Mouse (Mus musculus) midbrain, embryonic 12.5 days (tissue): ENCODE data around the gene Ablim1. TPM values are rescaled to one million over a fixed set of nuclear protein-coding genes. Genes with fewer than 3 reads are reported as not detected.
A peak's percentile ranks its signal among the peaks of the same experiment; 100 is the strongest.

Experiments
- ATAC-seq: fragments of 200-750 bp; cut with Nextera tagmentation; 2 replicates; pipeline ENCODE4 v1.8.0; 2017; ENCODE audit warnings: low read depth, moderate TSS enrichment, moderate library complexity; ENCODE audit not compliant: low FRiP score
- H3K27ac ChIP-seq: fragments of 300-500 bp; sonication (generic); replicated peaks from 2 replicates; pipeline ENCODE4 v1.5.1; 2016; ENCODE audit warnings: mild to moderate bottlenecking
- H3K27me3 ChIP-seq: fragments of 300-500 bp; sonication (generic); 2 replicates; pipeline ENCODE4 v1.6.1; 2016; ENCODE audit warnings: mild to moderate bottlenecking
- H3K36me3 ChIP-seq: fragments of 300-500 bp; sonication (generic); 2 replicates; pipeline ENCODE4 v1.6.1; 2016
- H3K4me1 ChIP-seq: fragments of 300-500 bp; sonication (generic); 2 replicates; pipeline ENCODE4 v1.6.1; 2016
- H3K4me2 ChIP-seq: fragments of 300-500 bp; sonication (generic); replicated peaks from 2 replicates; pipeline ENCODE4 v1.6.1; 2016; ENCODE audit warnings: mild to moderate bottlenecking, moderate library complexity
- H3K4me3 ChIP-seq: fragments of 300-500 bp; sonication (generic); 2 replicates; pipeline ENCODE4 v1.5.1; 2016; ENCODE audit warnings: mild to moderate bottlenecking
- H3K9ac ChIP-seq: fragments of 300-500 bp; sonication (generic); replicated peaks from 2 replicates; pipeline ENCODE4 v1.6.1; 2016; ENCODE audit warnings: mild to moderate bottlenecking, moderate library complexity
- H3K9me3 ChIP-seq: fragments of 300-500 bp; sonication (generic); 2 replicates; pipeline ENCODE4 v1.6.1; 2016; ENCODE audit warnings: mild to moderate bottlenecking
- WGBS: fragments of 180-500 bp; shearing (Covaris S2); methylation state at CpG from one replicate; pipeline ENCODE4 v1.1.7; 2016; 5-methylcytosine and 5-hydroxymethylcytosine counted together
- polyA plus RNA-seq: library from polyadenylated mRNA; unstranded; fragments of >200 nt; fragmentation: Nextera tagmentation; extraction: Ambion mirVana; gene quantifications from 2 replicates; pipeline ENCODE4 v1.2.1, GENCODE M21; 2016

Ablim1 gene
- 23.5 and 24.0 TPM in 2 replicates for polyA plus RNA-seq

- H3K4me3 ChIP-seq: peak within 1 kb of the TSS; percentile 61
- H3K27ac ChIP-seq: peak within 1 kb of the TSS; percentile 60
- no peaks in the 10 kb centered on the region for H3K36me3 ChIP-seq
- no peaks in the 10 kb centered on the region for H3K9me3 ChIP-seq
- H3K9ac ChIP-seq: peak within 1 kb of the TSS; percentile 69
- WGBS: 2% methylated on average over 49 of the region's 52 CpGs
- H3K27me3 ChIP-seq: peaks cover 30% of the 10 kb centered on the region
- H3K4me2 ChIP-seq: peak within 1 kb of the TSS; percentile 98
- ATAC-seq: peak; percentile 54
- peaks cover 11% of the 10 kb centered on the region for H3K4me1 ChIP-seq
These were observed at the start of gene Ablim1 for GRCm38 (mm10) chr19:57314346-57315012. Ablim1 (minus strand) TSS chr19:57314919.

GRCm38 (mm10) chr19:57363538-57363937, 48.8 kb upstream of the Ablim1 start:
- no peak for ATAC-seq
- Histone ChIP-seq H3K27me3 (no peaks in the 10 kb centered on the region), H3K4me1 (peaks cover 68% of the 10 kb centered on the region), H3K4me2 (peak overlapping the region; percentile 60), H3K36me3 (peaks cover 3% of the 10 kb centered on the region), H3K4me3 (no peak overlapping the region), H3K9me3 (no peaks in the 10 kb centered on the region), H3K9ac (peak overlapping the region; percentile 7; the same call in 1 of the 2 replicates), H3K27ac (no peak overlapping the region)
- WGBS: 89% methylated on average over 7 of the region's 7 CpGs

- H3K9ac ChIP-seq: peak overlapping the region; percentile 7; the same call in 1 of the 2 replicates
- H3K4me2 ChIP-seq: peak overlapping the region; percentile 60
- H3K27me3 ChIP-seq: no peaks in the 10 kb centered on the region
- WGBS: 34% methylated on average over 7 of the region's 7 CpGs
- peak overlapping the region; percentile 14 for H3K4me3 ChIP-seq
- no peaks in the 10 kb centered on the region for H3K36me3 ChIP-seq
- H3K9me3 ChIP-seq: no peaks in the 10 kb centered on the region
- ATAC-seq: no peak
- H3K27ac ChIP-seq: no peak overlapping the region
- peaks cover 68% of the 10 kb centered on the region for H3K4me1 ChIP-seq
These were observed 48.4 kb upstream of the Ablim1 start for GRCm38 (mm10) chr19:57363076-57363475.

- Histone ChIP-seq H3K4me2 (peak overlapping the region; percentile 60), H3K4me3 (peak overlapping the region; percentile 14), H3K9me3 (no peaks in the 10 kb centered on the region), H3K36me3 (no peaks in the 10 kb centered on the region), H3K27ac (no peak overlapping the region), H3K4me1 (peaks cover 66% of the 10 kb centered on the region), H3K9ac (no peak overlapping the region), H3K27me3 (no peaks in the 10 kb centered on the region)
- no peak for ATAC-seq
- WGBS: 49% methylated on average over 5 of the region's 5 CpGs
These were observed 47.9 kb upstream of the Ablim1 start for GRCm38 (mm10) chr19:57362586-57362985.

- Histone ChIP-seq H3K27me3 (no peaks in the 10 kb centered on the region), H3K9ac (peak overlapping the region; percentile 94), H3K4me1 (peaks cover 59% of the 10 kb centered on the region), H3K27ac (peak overlapping the region; percentile 94; the same call in 1 of the 2 replicates), H3K4me3 (peak overlapping the region; percentile 68), H3K36me3 (no peaks in the 10 kb centered on the region), H3K4me2 (peak overlapping the region; percentile 60), H3K9me3 (no peaks in the 10 kb centered on the region)
- ATAC-seq: no peak
- WGBS: 16% methylated on average over 3 of the region's 3 CpGs
These were observed 47.2 kb upstream of the Ablim1 start for GRCm38 (mm10) chr19:57361939-57362307.

- Histone ChIP-seq H3K4me3 (peak overlapping the region; percentile 68), H3K36me3 (no peaks in the 10 kb centered on the region), H3K9ac (peak overlapping the region; percentile 94), H3K4me2 (peak overlapping the region; percentile 60), H3K9me3 (no peaks in the 10 kb centered on the region), H3K27ac (peak overlapping the region; percentile 94), H3K4me1 (peaks cover 53% of the 10 kb centered on the region), H3K27me3 (no peaks in the 10 kb centered on the region)
- WGBS: under 1% methylated on average over 64 of the region's 78 CpGs
- peak; percentile 32; the same call in 1 of the 2 replicates for ATAC-seq
These were observed 46.6 kb upstream of the Ablim1 start for GRCm38 (mm10) chr19:57361131-57361938.

- peaks cover 49% of the 10 kb centered on the region for H3K4me1 ChIP-seq
These were observed 45.8 kb upstream of the Ablim1 start, which contains the start of gene Fam160b1 for GRCm38 (mm10) chr19:57360341-57361130. Fam160b1 (plus strand) TSS chr19:57360680.

GRCm38 (mm10) chr19:57359701-57360326, 45.1 kb upstream of the Ablim1 start:
- no peaks in the 10 kb centered on the region for H3K36me3 ChIP-seq
- H3K4me2 ChIP-seq: peak overlapping the region; percentile 60
- H3K27me3 ChIP-seq: no peaks in the 10 kb centered on the region
- 48% methylated on average over 10 of the region's 10 CpGs for WGBS
- H3K27ac ChIP-seq: peak overlapping the region; percentile 94; the same call in 1 of the 2 replicates
- H3K9me3 ChIP-seq: no peaks in the 10 kb centered on the region
- peaks cover 44% of the 10 kb centered on the region for H3K4me1 ChIP-seq
- no peak for ATAC-seq
- peak overlapping the region; percentile 68; the same call in 1 of the 2 replicates for H3K4me3 ChIP-seq
- peak overlapping the region; percentile 31; the same call in 1 of the 2 replicates for H3K9ac ChIP-seq

More at GRCm38 (mm10) chr19:57360341-57361130, 45.8 kb upstream of the Ablim1 start, which contains the start of gene Fam160b1:
- WGBS: 1% methylated on average over 59 of the region's 70 CpGs
- peak; percentile 93 for ATAC-seq
- Histone ChIP-seq H3K27ac (peak within 1 kb of the TSS; percentile 94), H3K36me3 (no peaks in the 10 kb centered on the region), H3K27me3 (no peaks in the 10 kb centered on the region), H3K9me3 (no peaks in the 10 kb centered on the region), H3K4me2 (peak within 1 kb of the TSS; percentile 60), H3K4me3 (peak within 1 kb of the TSS; percentile 68), H3K9ac (peak within 1 kb of the TSS; percentile 94)

- H3K4me1 ChIP-seq: peaks cover 36% of the 10 kb centered on the region
- WGBS: 95% methylated on average over 20 of the region's 20 CpGs
These were observed 44.3 kb upstream of the Ablim1 start for GRCm38 (mm10) chr19:57358836-57359598.

GRCm38 (mm10) chr19:57358322-57358721, 43.6 kb upstream of the Ablim1 start:
- H3K36me3 ChIP-seq: no peaks in the 10 kb centered on the region
- no peak overlapping the region for H3K9ac ChIP-seq
- H3K4me1 ChIP-seq: peaks cover 32% of the 10 kb centered on the region
- no peaks in the 10 kb centered on the region for H3K27me3 ChIP-seq
- no peak for ATAC-seq
- no peak overlapping the region for H3K4me3 ChIP-seq
- H3K4me2 ChIP-seq: no peak overlapping the region
- H3K27ac ChIP-seq: no peak overlapping the region
- no peaks in the 10 kb centered on the region for H3K9me3 ChIP-seq
- 78% methylated on average over 12 of the region's 12 CpGs for WGBS

More at GRCm38 (mm10) chr19:57358836-57359598, 44.3 kb upstream of the Ablim1 start:
- Histone ChIP-seq H3K36me3 (no peaks in the 10 kb centered on the region), H3K9ac (no peak overlapping the region), H3K27me3 (no peaks in the 10 kb centered on the region), H3K27ac (no peak overlapping the region), H3K9me3 (no peaks in the 10 kb centered on the region), H3K4me2 (no peak overlapping the region), H3K4me3 (no peak overlapping the region)
- ATAC-seq: no peak
